Mouse (Mus musculus): ENCODE measurements around the gene Map3k14. TPM values are rescaled to one million over a fixed set of nuclear protein-coding genes. Genes with fewer than 3 reads are reported as not detected.

Gene Map3k14
- polyA plus RNA-seq, 1 experiment from 2014 or later: 3.8 TPM

GRCm38 (mm10) chr11:103170494-103171285 lies 96.6 kb downstream of the Map3k14 start, which contains the start of gene Fmnl1:
Fmnl1 (plus strand) TSS chr11:103171107.
- peak; percentile 64 for DNase-seq (ENCODE audit: low spot score)
- Histone ChIP-seq H3K27ac (ENCODE audit: low read depth, low read length) (no peak within 1 kb of the TSS), H3K9ac (ENCODE audit: low read length) (peak within 1 kb of the TSS; percentile 48), H3K27me3 (ENCODE audit: control insufficient read depth, insufficient read depth, low read length) (peaks cover 39% of the 10 kb centered on the region), H3K36me3 (ENCODE audit: control insufficient read depth, insufficient read depth, low read length) (no peaks in the 10 kb centered on the region), H3K4me2 (ENCODE audit: low read depth, low read length, severe bottlenecking) (peak within 1 kb of the TSS; percentile 94), H3K4me3 (ENCODE audit: low read depth, low read length) (peak within 1 kb of the TSS; percentile 58), H3K4me1 (replicated peaks; ENCODE audit: control insufficient read depth, insufficient read depth, low read length) (peaks cover 6% of the 10 kb centered on the region; the same call in 1 of the 2 replicates), H3K9me3 (ENCODE audit: control insufficient read depth, low read length) (no peaks in the 10 kb centered on the region)
- WGBS: under 1% methylated on average over 50 of the region's 84 CpGs
- ATAC-seq (replicated peaks; ENCODE audit: low FRiP score): 0 out of 2 replicates have a peak, but pooled peaks have one; percentile 53

GRCm38 (mm10) chr11:103170111-103170493 lies 97.2 kb downstream of the Map3k14 start:
- H3K4me2 ChIP-seq (ENCODE audit: low read depth, low read length, severe bottlenecking): peak overlapping the region; percentile 94
- no peaks in the 10 kb centered on the region for H3K36me3 ChIP-seq (ENCODE audit: control insufficient read depth, insufficient read depth, low read length)
- H3K9ac ChIP-seq (ENCODE audit: low read length): no peak overlapping the region
- no peak for ATAC-seq (replicated peaks; ENCODE audit: low FRiP score)
- 49% methylated on average over 3 of the region's 3 CpGs for WGBS
- H3K4me3 ChIP-seq (ENCODE audit: low read depth, low read length): peak overlapping the region; percentile 58
- peaks cover 6% of the 10 kb centered on the region; the same call in 1 of the 2 replicates for H3K4me1 ChIP-seq (replicated peaks; ENCODE audit: control insufficient read depth, insufficient read depth, low read length)
- no peak overlapping the region for H3K27ac ChIP-seq (ENCODE audit: low read depth, low read length)
- no peaks in the 10 kb centered on the region for H3K9me3 ChIP-seq (ENCODE audit: control insufficient read depth, low read length)
- DNase-seq (ENCODE audit: low spot score): no peak
- peaks cover 39% of the 10 kb centered on the region for H3K27me3 ChIP-seq (ENCODE audit: control insufficient read depth, insufficient read depth, low read length)

Other genes starting within 250 kb of the Map3k14 start
- 53.8 and 58.6 TPM in 2 replicates for gene Nmt1, start 239.3 kb downstream of the Map3k14 start, polyA plus RNA-seq (2014; fragmentation: Nextera tagmentation; extraction: Ambion mirVana)
- gene Dcakd, start 239.1 kb downstream of the Map3k14 start, polyA plus RNA-seq (2014; fragmentation: Nextera tagmentation; extraction: Ambion mirVana): 276 and 295 TPM in 2 replicates
- 0.69 and 0.86 TPM in 2 replicates for gene Plcd3, start 165.8 kb downstream of the Map3k14 start, polyA plus RNA-seq (2014; fragmentation: Nextera tagmentation; extraction: Ambion mirVana)
- 7.8 and 8.1 TPM in 2 replicates for gene Acbd4, start 165.8 kb downstream of the Map3k14 start, polyA plus RNA-seq (2014; fragmentation: Nextera tagmentation; extraction: Ambion mirVana)
- 3.9 and 4.6 TPM in 2 replicates for gene Hexim1, start 151.2 kb downstream of the Map3k14 start, polyA plus RNA-seq (2014; fragmentation: Nextera tagmentation; extraction: Ambion mirVana)
- gene Hexim2, start 135.0 kb downstream of the Map3k14 start, polyA plus RNA-seq (2014; fragmentation: Nextera tagmentation; extraction: Ambion mirVana): 8.7 and 9.2 TPM in 2 replicates
- 0.76 and 1.8 TPM in 2 replicates for gene Fmnl1, start 96.4 kb downstream of the Map3k14 start, polyA plus RNA-seq (2014; fragmentation: Nextera tagmentation; extraction: Ambion mirVana)
- gene 1700023F06Rik, start 58.9 kb downstream of the Map3k14 start, polyA plus RNA-seq (2014; fragmentation: Nextera tagmentation; extraction: Ambion mirVana): 0.23 and 0.32 TPM in 2 replicates
- gene Spata32, start 49.0 kb downstream of the Map3k14 start, polyA plus RNA-seq (2014; fragmentation: Nextera tagmentation; extraction: Ambion mirVana): not detected in 2 replicates
- gene Arhgap27, start 96.2 kb upstream of the Map3k14 start, polyA plus RNA-seq (2014; fragmentation: Nextera tagmentation; extraction: Ambion mirVana): 3.2 TPM in 2 replicates
- 10.1 and 11.3 TPM in 2 replicates for gene Plekhm1, start 145.2 kb upstream of the Map3k14 start, polyA plus RNA-seq (2014; fragmentation: Nextera tagmentation; extraction: Ambion mirVana)
- gene Lrrc37a, start 237.1 kb upstream of the Map3k14 start, polyA plus RNA-seq (2014; fragmentation: Nextera tagmentation; extraction: Ambion mirVana): not detected in 2 replicates

Measured in forebrain, embryonic 11.5 days (tissue).